Mouse (Mus musculus): ENCODE results near the gene Tgds.

- TF ChIP-seq POLR2A (IDR thresholded peaks at IDR 0.05; ENCODE audit: borderline replicate concordance, extremely low read depth, low read depth, low read length) (no peak), CTCF (IDR thresholded peaks at IDR 0.05; ENCODE audit: insufficient read depth, low read length) (no peak)
These were observed 29.2 kb upstream of the Tgds start for GRCm38 (mm10) chr14:118161751-118162150.

All from lung, adult 2 months (tissue).